Mouse (Mus musculus) lung, adult 2 months (tissue): Measurements from ENCODE around the gene Nfkbie.

Source experiments
- CTCF ChIP-seq: fragments of 200-500 bp; IDR thresholded peaks from 2 replicates; pipeline ENCODE4 v1.5.1; 2011; ENCODE audit warnings: mild to moderate bottlenecking, low read length, control low read depth; ENCODE audit not compliant: insufficient read depth
- POLR2A ChIP-seq: fragments of 200-500 bp; IDR thresholded peaks from 2 replicates; pipeline ENCODE4 v1.6.1; 2011; ENCODE audit warnings: low read depth, mild to moderate bottlenecking, control low read depth, low read length, borderline replicate concordance; ENCODE audit errors: extremely low read depth

DNA sequence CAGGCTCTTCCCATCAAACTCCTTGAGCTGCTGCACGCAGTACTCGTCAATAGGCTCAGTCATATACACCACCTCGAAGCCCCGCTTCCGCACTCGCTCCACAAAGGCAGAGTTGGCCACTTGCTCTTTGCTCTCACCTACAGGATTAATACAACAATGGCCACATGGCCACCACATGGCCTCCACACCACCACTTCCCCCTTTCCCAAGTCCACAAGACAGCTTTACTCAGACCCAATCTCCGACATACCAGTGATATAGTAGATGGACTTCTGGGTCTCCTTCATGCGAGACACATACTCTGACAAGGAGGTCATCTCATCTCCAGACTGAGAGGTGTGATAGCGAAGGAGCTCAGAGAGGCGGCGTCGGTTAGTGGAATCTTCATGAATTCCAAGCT lies 13.5 kb downstream of the Nfkbie start:
- TF ChIP-seq CTCF, result no peak
- no peak for TF ChIP-seq POLR2A
